In the genomic region with DNA sequence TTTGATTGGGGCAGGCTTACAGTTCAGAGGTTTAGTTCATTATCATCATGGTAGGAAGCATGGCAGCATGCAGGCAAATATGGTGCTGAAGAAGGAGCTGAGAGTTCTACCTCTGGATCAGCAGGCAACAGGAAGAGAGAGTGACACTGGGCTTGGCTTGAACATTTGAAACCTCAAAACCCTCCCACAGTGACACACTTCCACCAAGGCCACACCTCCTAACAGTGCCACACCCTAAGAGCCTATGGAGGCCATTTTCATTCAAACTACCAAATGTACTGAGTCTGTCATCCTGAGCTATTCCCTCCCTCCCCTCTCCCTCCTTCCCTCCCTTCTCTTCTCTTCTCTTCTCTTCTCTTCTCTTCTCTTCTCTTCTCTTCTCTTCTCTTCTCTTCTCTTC, we compare ENCODE assay signal across 25 mouse cellular contexts. TPM values are rescaled to one million over a fixed set of nuclear protein-coding genes. Genes with fewer than 3 reads are reported as not detected.
DNase-seq lines count a peak whose midpoint lies in the region; ATAC-seq and TF ChIP-seq lines count a peak whose summit lies in the region.
"Had no signal": no experiment of that assay in that cellular context is flagged by ENCODE, and none has a peak within 500 bp of the region (broad histone marks: within the 10 kb centered on the region; RNA-seq: fewer than 3 reads in every experiment).

No protein-coding gene starts in this region.

- peaks cover 7% of the 10 kb centered on the region for H3K36me3 ChIP-seq in forebrain, embryonic 13.5 days (ENCODE audit: poor library complexity, severe bottlenecking)
- H3K36me3 ChIP-seq in forebrain, embryonic 11.5 days (ENCODE audit: control insufficient read depth, insufficient read depth, low read length): no peaks in the 10 kb centered on the region
- peaks cover 8% of the 10 kb centered on the region for H3K36me3 ChIP-seq in hindbrain, embryonic 13.5 days
- H3K36me3 ChIP-seq in hindbrain, postnatal 0 days (ENCODE audit: insufficient read depth, low read length): no peaks in the 10 kb centered on the region; the same call in 1 of the 2 replicates
- H3K36me3 ChIP-seq: heart, embryonic 12.5 days; hindbrain, embryonic 15.5 days had no signal

- no peak for ATAC-seq in forebrain, embryonic 13.5 days
- ATAC-seq in forebrain, embryonic 11.5 days (replicated peaks; ENCODE audit: low FRiP score): no peak
- no peak for ATAC-seq in hindbrain, embryonic 13.5 days (ENCODE audit: low FRiP score)
- no peak for ATAC-seq in hindbrain, postnatal 0 days
- no peak for ATAC-seq in activated CD4-positive, CD25-positive, alpha-beta regulatory T cell, adult 4 months

- peak overlapping the region; percentile 91; the same call in 1 of the 2 replicates for H3K27ac ChIP-seq in forebrain, embryonic 13.5 days
- no peak overlapping the region for H3K27ac ChIP-seq in forebrain, embryonic 11.5 days (ENCODE audit: low read depth, low read length)
- peak overlapping the region; percentile 92; the same call in 1 of the 2 replicates for H3K27ac ChIP-seq in hindbrain, embryonic 13.5 days
- H3K27ac ChIP-seq in hindbrain, postnatal 0 days: no peak overlapping the region
- 0 out of 2 replicates have a peak overlapping the region, but pooled peaks have one; percentile 19 for H3K27ac ChIP-seq in brown adipose tissue, adult 24 weeks (replicated peaks; ENCODE audit: low read depth, low read length)
- H3K27ac ChIP-seq: liver, embryonic 14.5 days; macrophage had no signal

- peaks cover 33% of the 10 kb centered on the region for H3K27me3 ChIP-seq in forebrain, embryonic 13.5 days
- H3K27me3 ChIP-seq in forebrain, embryonic 11.5 days (ENCODE audit: control insufficient read depth, insufficient read depth, low read length): peaks cover 5% of the 10 kb centered on the region
- H3K27me3 ChIP-seq in hindbrain, embryonic 13.5 days: no peaks in the 10 kb centered on the region
- no peaks in the 10 kb centered on the region for H3K27me3 ChIP-seq in hindbrain, postnatal 0 days (ENCODE audit: insufficient read depth, low read length)
- H3K27me3 ChIP-seq: heart, embryonic 12.5 days; hindbrain, embryonic 15.5 days had no signal

- H3K4me2 ChIP-seq in forebrain, embryonic 13.5 days: no peak overlapping the region
- no peak overlapping the region for H3K4me2 ChIP-seq in forebrain, embryonic 11.5 days (ENCODE audit: low read depth, low read length, severe bottlenecking)
- no peak overlapping the region for H3K4me2 ChIP-seq in hindbrain, embryonic 13.5 days
- H3K4me2 ChIP-seq in hindbrain, postnatal 0 days (ENCODE audit: low read depth, low read length): no peak overlapping the region
- H3K4me2 ChIP-seq: heart, embryonic 12.5 days; hindbrain, embryonic 15.5 days had no signal

- no peak overlapping the region for H3K9ac ChIP-seq in forebrain, embryonic 13.5 days
- H3K9ac ChIP-seq in forebrain, embryonic 11.5 days (ENCODE audit: low read length): no peak overlapping the region
- H3K9ac ChIP-seq in hindbrain, embryonic 13.5 days: no peak overlapping the region
- no peak overlapping the region for H3K9ac ChIP-seq in hindbrain, postnatal 0 days (replicated peaks; ENCODE audit: low read length)
- H3K9ac ChIP-seq: heart, embryonic 12.5 days; hindbrain, embryonic 15.5 days; liver, embryonic 14.5 days had no signal

- no peak overlapping the region for H3K4me3 ChIP-seq in forebrain, embryonic 13.5 days
- no peak overlapping the region for H3K4me3 ChIP-seq in forebrain, embryonic 11.5 days (ENCODE audit: low read depth, low read length)
- no peak overlapping the region for H3K4me3 ChIP-seq in hindbrain, embryonic 13.5 days
- H3K4me3 ChIP-seq in hindbrain, postnatal 0 days (ENCODE audit: low read length): no peak overlapping the region
- no peak overlapping the region for H3K4me3 ChIP-seq in brown adipose tissue, adult 24 weeks (ENCODE audit: insufficient read depth, low read depth, low read length)
- H3K4me3 ChIP-seq: heart, adult 2 months; heart, embryonic 12.5 days; hindbrain, embryonic 15.5 days had no signal

- no peak for DNase-seq in forebrain, embryonic 11.5 days (ENCODE audit: low spot score)
- DNase-seq in hindbrain, postnatal 0 days (ENCODE audit: low spot score): no peak
- DNase-seq in ES-CJ7 (ENCODE audit: low read depth, low spot score): peak; percentile 68
- DNase-seq in layer of hippocampus, postnatal 25 days (ENCODE audit: extremely low spot score in 1 of 2, low spot score in 1 of 2): no peak
- DNase-seq: cerebellum, adult 8-10 months; cerebellum, postnatal 36 days; gastrocnemius, postnatal 25 days; heart, adult 2 months; kidney, adult 8-10 months; kidney, postnatal 10 days; layer of hippocampus, adult 9-11 months; liver; lung, adult 2 months; lung, postnatal 10 days; right cerebral cortex, adult 18-20 months; thymus, adult 18-20 months; thymus, postnatal 25 days had no signal

- TF ChIP-seq CTCF in hindbrain, postnatal 0 days (IDR thresholded peaks at IDR 0.05; ENCODE audit: low read depth): no peak

- peaks cover 4% of the 10 kb centered on the region; the same call in 1 of the 2 replicates for H3K9me3 ChIP-seq in forebrain, embryonic 13.5 days (replicated peaks)
- no peaks in the 10 kb centered on the region for H3K9me3 ChIP-seq in forebrain, embryonic 11.5 days (ENCODE audit: control insufficient read depth, low read length)
- no peaks in the 10 kb centered on the region for H3K9me3 ChIP-seq in hindbrain, embryonic 13.5 days
- H3K9me3 ChIP-seq in hindbrain, postnatal 0 days (ENCODE audit: low read length): no peaks in the 10 kb centered on the region
- H3K9me3 ChIP-seq: hindbrain, embryonic 15.5 days had no signal

- peaks cover 48% of the 10 kb centered on the region for H3K4me1 ChIP-seq in forebrain, embryonic 13.5 days
- H3K4me1 ChIP-seq in forebrain, embryonic 11.5 days (replicated peaks; ENCODE audit: control insufficient read depth, insufficient read depth, low read length): peaks cover 21% of the 10 kb centered on the region; the same call in 1 of the 2 replicates
- H3K4me1 ChIP-seq in hindbrain, embryonic 13.5 days (replicated peaks): peaks cover 67% of the 10 kb centered on the region
- peaks cover 5% of the 10 kb centered on the region; the same call in 1 of the 2 replicates for H3K4me1 ChIP-seq in hindbrain, postnatal 0 days (ENCODE audit: insufficient read depth, low read length)
- H3K4me1 ChIP-seq in brown adipose tissue, adult 24 weeks (ENCODE audit: control insufficient read depth, insufficient read depth, insufficient read length, low read length): peaks cover 11% of the 10 kb centered on the region

RNA-seq across cellular contexts. Expression of a gene that starts 25.5 kb away (rescaled TPM):
- 13.5 and 14.9 TPM in 2 replicates for polyA plus RNA-seq in forebrain, embryonic 13.5 days (2015; fragmentation: Nextera tagmentation; extraction: Ambion mirVana)
- polyA plus RNA-seq in forebrain, embryonic 11.5 days (2014; fragmentation: Nextera tagmentation; extraction: Ambion mirVana): 16.2 and 18.8 TPM in 2 replicates
- 20.4 and 20.7 TPM in 2 replicates for polyA plus RNA-seq in hindbrain, embryonic 13.5 days (2015; fragmentation: Nextera tagmentation; extraction: Ambion mirVana)
- 41.0 and 44.1 TPM in 2 replicates for total RNA-seq in hindbrain, postnatal 0 days (2014; rRNA removed)
- 9.7 TPM in 2 replicates for polyA plus RNA-seq in hindbrain, postnatal 0 days (2015; fragmentation: Nextera tagmentation; extraction: Ambion mirVana)
- polyA plus RNA-seq in brown adipose tissue, adult 24 weeks (2012; ENCODE audit: insufficient read depth, insufficient read length, missing spikeins): 2.2 and 4.2 TPM in 2 replicates
- 10 to 100 TPM; 34.4 to 52.1 TPM for total RNA-seq in layer of hippocampus, postnatal 25 days (2021)
- under 1 TPM in 1 of 2 experiments, not detected in 1; 0.06 TPM for polyA plus RNA-seq in activated CD4-positive, CD25-positive, alpha-beta regulatory T cell, adult 4 months (2017; shearing (Covaris generic))
- polyA plus RNA-seq: macrophage had no signal

RNA-seq across cellular contexts. Expression of a gene that starts 58.5 kb away (rescaled TPM):
- polyA plus RNA-seq in forebrain, embryonic 13.5 days (2015; fragmentation: Nextera tagmentation; extraction: Ambion mirVana): 34.8 and 38.6 TPM in 2 replicates
- polyA plus RNA-seq in forebrain, embryonic 11.5 days (2014; fragmentation: Nextera tagmentation; extraction: Ambion mirVana): 62.8 and 69.7 TPM in 2 replicates
- polyA plus RNA-seq in hindbrain, embryonic 13.5 days (2015; fragmentation: Nextera tagmentation; extraction: Ambion mirVana): 29.2 TPM in 2 replicates
- total RNA-seq in hindbrain, postnatal 0 days (2014; rRNA removed): 37.4 and 46.9 TPM in 2 replicates
- polyA plus RNA-seq in hindbrain, postnatal 0 days (2015; fragmentation: Nextera tagmentation; extraction: Ambion mirVana): 15.9 and 17.0 TPM in 2 replicates
- polyA plus RNA-seq in brown adipose tissue, adult 24 weeks (2012; ENCODE audit: insufficient read depth, insufficient read length, missing spikeins): 61.9 and 64.2 TPM in 2 replicates
- 10 to 100 TPM; 40.9 to 43.0 TPM for total RNA-seq in layer of hippocampus, postnatal 25 days (2021)
- 10 to 100 TPM; 21.7 to 22.4 TPM for polyA plus RNA-seq in activated CD4-positive, CD25-positive, alpha-beta regulatory T cell, adult 4 months (2017; shearing (Covaris generic))

Comparison
In these comparisons a context has a peak if more than half of its experiments do, and no peak if none do; other contexts are left out.
1. H3K27ac ChIP-seq: peak in forebrain, embryonic 13.5 days (single experiment), hindbrain, embryonic 13.5 days (single experiment) and brown adipose tissue, adult 24 weeks (single experiment); none in forebrain, embryonic 11.5 days (single experiment) and hindbrain, postnatal 0 days (single experiment).